Mouse (Mus musculus): ENCODE measurements around the gene Cmip.

Gene Cmip

DNA sequence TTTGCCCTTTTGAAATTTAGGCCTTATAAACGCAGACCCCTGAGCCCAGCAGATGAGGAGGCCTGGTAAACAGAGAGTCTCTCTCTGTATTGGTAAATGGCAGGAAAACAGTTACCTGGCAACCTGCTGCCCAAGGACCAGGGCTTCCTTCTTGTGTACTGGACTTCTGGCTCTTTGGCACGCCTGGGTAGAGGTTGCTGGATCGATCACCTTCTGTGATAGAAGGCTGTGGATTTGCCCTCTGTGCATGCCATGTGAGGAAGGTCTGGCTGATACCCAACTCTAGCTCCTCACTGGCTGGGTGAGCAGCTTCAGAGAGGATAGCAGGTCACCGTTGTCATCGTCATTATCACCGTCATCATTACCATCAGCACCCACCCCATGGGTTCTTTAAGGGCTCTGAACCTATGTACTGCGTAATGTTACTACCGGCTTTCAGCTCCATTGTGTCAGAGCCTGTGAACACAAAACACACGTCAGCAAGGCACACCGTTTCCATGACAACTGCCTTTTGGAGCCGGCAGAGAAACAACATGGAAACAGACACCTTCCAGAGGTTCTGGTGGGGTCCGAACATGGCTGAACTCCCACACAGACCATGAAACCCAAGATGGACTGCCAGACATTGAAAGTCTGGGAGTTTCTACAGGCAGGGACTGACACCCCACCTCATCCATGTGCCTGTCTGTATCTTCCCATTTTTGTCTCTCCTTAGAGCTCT is 98.4 kb downstream of the Cmip start:
- no peak for DNase-seq

DNA sequence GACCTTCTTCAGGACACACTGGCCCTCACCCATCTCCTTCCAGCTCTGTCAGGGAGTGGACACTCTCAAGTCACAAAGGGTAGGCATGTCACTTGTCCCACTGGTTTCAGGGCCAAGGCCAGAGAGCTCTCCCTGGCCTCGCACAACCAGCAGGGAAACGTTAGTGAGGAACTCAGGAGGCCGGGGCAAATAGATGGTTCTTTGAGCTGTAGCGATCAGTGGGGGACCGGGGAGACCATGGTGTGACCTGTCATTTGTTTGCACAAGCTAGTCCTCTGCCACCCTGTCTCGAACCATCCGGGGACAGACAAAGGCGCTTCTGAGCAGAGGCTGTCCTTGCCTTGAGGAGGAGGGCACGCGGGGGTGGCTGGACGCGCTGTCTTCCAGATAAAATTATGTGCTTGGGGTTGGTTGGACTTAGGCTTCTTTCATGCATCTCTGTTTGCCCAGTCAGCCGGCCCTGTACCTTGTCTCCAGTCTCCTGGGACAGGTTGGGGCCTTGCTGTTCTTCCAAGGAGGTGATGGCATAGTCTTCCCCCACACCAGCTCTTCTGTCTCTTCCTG is 99.3 kb downstream of the Cmip start:
- DNase-seq: no peak

DNA sequence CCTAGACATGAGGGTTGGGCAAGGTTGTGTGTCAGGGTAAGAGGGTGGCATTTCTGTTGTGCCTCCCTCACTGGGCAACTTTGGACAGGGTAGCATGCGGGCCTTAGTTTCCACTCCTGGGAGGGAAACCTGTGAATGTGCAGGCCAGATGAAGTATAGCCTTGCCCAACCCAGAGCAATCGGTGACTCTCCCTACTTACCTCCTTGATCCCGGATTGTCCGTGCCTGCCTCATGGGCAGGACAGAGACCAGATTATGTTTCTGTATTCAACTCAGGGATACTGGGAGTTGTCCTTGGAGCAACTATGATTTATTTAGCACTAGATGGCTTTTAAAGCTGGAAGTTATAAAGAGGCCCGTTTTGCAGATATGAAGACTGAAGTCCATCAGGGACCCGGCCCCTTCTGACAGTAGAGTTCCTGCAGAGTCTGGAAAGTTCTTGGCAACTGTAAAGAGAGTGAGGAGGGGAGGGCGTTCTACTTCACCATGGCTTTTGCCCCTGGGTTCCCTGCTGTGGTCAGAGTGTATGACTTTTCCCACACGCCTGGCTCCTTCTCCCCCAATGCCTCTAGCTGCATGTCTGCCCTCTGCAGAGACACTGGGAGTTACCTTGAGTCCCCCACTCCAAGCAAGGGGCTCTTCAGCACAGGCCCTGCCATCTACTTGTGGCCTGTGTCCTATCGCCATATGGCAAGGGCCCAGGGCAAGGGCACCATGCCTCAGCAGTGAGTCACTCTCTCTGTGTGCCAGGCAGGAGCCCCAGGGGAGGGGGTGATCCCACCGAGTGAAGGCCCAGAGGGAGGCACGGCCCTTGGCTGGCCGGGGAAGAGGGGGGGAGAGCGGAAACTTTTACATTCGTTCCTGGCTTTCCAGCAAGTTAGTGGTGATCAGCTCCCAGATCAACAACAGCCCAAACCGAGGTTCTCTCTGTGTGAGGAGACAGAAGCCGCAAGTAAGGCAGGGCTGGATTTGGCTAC is 100.9 kb downstream of the Cmip start:
- no peak for DNase-seq

DNA sequence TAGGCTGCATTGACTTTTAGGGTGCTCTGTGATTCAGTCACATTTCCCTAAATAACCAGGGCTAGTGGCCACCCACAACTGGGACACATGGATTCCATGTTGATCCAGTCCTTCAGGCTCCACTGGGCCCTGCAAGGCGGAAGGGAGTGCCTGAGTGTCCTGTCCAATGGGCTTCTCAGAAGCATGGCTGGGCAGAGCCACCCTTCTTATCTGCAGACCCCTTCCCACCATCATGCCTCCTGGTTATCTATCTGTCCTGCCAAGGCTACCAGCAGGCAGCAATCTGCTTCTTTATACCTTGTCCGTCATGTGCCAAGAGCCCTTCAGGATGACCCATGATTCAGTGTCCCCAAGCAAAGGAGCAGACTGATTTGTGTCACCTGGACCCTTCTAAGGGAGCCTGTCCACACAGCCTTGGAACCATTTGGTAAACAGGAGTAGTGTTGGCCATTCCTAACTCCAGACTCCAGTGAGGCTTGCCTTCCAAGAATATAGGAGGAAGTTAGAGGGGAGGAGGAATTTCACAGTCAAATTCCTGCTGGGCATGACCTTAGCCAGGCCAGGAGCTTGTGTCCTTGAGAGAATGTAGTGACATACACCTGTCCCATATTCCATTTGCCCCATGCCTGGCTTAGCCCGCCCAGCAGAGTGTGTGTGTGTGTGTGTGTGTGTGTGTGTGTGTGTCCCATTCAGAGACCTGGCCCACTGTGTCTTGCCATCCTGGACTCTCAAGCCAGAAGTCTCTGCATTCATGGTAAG is 103.5 kb downstream of the Cmip start:
- no peak for DNase-seq

DNA sequence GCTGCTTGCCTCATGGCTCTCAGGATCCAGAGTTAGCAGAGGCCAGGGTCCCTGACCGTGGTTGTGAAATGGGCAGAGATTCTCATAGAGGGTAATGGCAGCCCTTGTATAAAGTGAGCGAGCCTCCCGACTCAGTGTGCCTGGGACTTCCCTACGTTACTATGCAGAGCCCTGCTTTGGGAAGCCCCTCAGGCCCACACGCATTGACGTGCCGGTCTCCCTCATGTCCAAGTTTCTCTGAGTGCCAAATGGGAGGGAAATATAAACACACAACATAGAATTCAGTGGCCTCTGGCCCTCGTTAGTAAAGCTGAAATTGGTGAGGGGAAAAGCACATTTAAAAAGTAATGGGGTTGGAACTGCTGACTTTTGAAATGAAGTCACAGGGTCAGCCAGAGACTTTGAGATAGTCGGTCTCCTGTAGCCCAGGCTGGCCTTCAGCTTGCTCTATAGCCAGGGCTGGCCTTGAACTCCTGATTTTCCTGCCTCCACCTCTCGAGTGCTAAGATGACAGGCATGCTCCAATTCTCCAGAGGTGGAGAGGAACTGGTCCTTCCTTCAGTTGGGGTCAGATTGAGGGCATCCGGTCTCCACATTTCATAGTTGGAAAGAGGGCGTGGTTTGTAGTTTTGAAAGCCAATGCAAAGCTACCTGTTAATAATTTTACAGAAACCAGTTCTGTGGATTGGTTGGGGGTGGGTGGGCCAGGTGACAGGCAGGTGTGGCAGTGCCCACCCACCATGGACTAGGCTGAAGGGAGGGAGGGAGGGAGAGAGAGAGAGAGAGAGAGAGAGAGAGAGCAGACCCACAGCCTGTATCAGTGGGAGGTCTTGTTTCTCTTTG is 105.0 kb downstream of the Cmip start:
- no peak for DNase-seq

DNA sequence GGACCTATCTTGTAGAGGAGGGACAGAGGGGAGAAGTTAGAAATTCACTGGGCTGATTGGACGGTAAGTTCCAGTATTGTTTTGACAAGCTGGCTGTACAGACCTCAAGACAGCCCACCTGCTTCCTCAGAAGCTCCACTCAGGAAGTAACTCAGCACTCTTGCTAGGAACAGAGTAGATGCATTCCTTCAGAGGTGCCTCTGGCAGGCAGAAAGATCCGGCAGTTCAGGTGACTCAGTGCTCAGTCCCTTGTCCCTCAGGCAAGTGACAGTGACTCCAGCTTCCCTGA is 105.5 kb downstream of the Cmip start:
- DNase-seq: no peak

DNA sequence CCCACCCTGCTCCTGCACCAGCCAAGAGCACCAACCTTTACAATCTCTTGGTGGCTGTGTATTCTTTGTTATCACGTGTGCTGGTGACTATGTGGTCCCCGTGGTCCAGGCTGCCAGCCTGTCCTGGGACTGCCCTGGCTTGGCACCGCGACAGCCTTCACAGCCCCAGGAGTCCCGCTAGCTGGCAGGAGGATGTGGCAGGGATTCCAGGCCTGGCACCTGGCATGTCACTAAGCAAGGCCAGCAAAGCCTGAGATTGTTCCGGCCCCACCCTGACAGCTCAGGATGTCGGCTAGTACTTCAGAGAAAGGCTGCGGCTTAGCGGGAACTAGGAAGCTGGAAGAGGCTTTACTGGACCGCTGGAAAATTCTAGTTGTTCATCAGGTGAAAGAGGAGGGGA is 106.4 kb downstream of the Cmip start:
- DNase-seq: peak; percentile 51

DNA sequence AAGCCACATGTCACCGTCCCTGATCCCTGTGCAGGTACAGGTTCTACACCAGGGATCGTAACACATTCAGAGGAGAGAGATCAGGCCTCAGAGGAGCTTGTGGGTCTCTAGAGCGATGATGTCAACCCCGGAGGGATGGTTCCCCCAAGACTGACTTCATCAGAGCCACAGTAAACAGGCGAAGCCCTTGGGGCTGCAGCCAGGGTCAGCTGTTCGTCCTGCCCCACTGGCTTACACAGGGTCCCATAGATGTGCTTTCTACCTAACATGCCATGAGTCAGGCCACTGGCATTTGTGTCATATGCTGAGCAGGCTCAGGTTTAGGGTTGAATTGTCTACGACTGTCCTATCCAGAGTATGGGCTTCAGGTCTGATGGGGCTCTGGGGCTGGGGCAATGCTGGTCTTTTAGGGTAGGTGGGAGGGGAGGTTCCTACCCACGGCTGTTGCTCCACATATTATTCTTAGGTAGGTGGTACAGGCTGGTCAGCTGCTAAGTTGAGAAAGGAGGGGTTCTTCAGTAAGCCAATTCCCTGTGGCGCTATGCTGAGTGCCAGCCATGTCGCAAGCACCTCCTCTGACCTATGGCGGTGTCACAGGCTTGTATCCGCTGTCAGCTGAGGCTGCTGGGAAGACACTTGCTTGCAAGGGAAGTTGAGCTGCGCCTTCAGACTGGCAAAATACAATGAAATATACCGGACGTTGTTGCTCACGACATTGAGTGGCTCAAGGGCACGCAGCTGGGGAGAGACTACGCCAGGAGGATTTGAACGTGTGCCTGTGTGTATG is 107.7 kb downstream of the Cmip start:
- DNase-seq: peak; percentile 64

DNA sequence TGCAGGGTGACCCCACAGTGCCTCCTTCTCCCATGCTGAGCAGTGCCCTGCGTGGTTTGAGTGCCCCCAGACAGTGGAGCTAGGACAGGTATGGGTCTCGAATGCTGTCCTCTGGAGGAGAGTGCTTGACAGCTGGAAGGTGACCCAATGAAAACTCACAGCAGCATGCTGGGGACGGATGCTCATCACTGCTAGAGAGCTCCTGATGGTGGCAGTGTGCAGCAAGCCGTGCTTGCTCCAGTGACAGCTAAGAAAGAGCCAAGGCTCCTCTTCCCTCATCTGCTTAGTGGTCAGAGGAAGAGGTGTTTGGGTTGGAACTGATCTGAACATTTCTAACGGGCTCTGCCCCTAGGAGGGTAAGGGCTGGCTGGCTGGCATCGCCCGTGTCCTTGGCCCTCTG is 109.6 kb downstream of the Cmip start:
- DNase-seq: peak; percentile 59

DNA sequence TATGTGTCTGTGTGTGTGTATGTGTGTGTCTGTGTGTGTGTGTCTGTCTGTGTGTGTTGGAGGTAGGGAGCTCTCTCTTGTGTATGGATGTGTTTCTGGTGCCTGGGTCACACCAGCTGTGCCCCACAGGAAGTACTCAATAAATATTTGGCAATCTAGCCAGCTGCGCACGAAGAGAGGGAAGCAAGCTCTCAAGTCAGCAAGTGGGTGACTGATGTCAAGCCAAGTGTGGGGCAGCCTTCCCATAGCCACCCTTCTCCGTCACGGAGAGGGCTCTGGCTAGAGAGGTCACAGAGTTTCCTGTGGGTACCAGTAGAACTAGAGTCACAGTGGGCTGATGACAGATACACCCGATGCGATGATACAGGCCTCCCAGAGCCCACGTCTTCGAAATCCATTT is 110.6 kb downstream of the Cmip start:
- peak; percentile 81 for DNase-seq

DNA sequence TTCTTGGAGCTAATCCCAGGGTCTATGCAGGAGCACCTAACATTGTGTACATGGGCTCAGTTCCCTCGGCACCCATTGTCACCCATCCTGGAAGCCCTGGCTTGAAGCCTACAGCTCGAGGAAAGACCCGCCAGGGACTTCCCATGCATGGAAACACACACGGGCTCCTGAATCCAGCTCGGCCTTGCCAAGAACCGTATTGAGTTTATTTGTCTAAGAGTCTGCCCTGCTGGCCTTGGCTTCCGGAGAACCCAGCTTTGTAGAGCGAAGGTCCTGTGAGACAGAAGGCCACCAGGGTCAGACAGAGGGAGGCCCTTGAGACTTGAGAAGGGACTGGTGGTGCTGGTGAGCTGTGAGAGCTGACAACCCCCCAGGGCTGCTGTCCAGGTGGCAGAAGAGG is 111.9 kb downstream of the Cmip start:
- peak; percentile 82 for DNase-seq

DNA sequence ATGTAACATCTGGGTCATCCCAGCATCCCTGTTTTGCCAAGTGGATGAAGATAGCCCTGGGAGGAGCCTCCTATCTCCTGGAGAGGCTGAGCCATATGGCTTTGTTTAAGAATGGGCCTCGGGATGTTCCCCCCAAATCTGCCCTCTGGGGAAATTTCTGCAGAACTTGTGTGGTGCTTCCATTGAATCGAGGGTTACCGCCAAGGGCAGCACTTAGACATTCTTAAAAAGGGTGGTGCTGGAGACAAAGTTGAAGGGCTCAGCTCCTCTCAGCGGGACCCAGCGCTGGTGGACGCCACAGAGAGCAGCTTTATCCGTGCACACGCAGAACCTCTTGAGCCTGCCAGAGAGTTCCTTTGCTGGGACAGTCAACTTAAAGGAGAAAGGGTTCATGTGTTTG is 113.1 kb downstream of the Cmip start:
- DNase-seq: no peak

DNA sequence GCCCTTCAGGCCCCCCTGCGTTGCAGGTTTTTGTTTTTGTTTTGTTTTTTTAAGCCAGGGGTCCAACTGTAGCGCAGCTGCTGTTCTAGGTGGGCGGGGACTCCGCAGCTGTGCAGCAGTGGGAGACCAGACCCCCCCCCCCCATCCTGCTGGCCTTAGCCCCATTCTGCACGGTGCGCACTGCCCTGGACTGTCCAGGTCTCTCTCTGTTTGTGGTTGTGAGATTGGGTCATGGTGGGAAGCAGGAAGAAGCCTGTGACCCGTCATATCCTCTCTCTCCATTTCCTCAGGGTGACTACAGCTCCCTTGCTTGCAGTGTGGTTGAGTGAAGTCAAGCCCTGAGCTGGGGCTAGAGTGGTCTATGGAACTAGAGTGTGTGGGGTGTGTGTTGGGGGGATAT is 114.3 kb downstream of the Cmip start:
- no peak for DNase-seq

DNA sequence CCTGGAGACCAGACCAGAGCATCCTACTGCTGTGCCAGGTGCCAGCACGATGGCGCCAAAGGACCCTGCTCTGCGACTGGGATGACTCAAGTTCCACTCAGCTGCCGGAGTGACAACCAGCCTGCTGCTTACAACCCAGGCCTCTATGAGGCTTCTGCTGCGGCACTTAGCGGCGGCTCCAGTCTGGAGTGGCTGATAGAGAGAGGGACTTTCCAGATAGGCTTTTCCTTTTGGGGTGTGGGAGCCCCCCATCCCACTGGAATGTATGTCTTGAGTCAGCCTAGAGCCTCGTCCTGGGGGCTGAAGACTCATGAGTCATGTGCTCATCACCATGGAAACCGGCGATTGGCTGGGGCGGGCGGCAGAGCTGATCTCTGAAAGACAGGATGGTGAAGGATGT is 115.2 kb downstream of the Cmip start:
- DNase-seq: no peak

DNA sequence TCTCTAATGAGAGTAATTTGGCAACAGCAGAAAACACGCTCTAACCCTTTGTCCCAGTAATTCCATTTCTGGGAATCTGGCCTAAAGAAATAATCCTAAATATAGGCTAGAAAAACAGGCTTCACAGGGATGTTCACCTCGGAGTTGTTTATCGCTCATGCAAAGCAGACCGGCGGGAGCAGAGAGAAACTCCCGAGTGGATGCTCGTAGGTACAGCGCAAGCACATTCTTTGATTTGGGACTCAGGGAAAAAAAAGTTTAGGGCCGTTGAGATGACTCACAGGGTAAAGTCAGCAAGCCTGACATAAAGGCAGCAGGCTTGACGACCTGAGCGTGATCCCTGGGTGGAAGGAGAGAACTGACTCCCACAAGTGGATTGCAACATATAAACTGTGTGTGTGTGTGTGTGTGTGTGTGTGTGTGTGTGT is 116.2 kb downstream of the Cmip start:
- no peak for DNase-seq

DNA sequence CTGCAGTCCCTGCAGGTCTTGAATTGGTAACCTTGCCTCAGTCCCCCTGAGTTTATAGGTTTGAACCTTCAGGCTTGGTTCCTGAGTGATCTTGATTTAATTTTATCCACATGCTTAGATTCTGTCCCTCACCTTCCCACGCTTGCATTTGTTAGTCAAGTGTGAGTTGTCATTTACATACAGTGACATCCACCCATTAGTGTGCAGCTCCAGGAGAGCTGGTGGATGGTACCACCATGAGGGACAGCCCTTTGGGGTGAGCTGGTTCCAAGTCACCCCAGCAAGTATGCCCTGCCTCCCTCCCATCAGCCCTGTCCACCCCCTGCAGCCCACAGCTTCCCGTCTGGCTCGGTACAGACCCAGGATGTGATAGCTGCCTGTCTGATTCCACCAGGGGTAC is 117.2 kb downstream of the Cmip start:
- DNase-seq: no peak

DNA sequence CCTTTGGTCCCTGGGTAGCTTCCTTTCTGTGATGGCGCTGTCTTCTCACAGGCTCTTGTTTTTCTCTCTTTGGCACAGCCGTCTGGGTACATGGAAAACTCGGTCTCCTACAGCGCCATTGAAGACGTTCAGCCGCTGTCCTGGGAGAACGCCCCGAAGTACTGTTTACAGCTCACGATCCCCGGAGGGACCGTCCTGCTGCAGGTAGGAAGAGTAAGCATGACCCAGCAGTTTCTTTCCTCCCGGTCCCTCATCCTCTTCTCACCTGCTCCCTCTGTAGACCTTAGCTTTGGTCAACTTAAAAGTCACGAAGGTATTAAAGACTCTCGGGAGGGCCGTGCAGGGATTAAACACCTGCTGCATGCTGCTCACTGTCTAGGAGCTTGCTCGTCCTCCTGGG is 120.1 kb downstream of the Cmip start:
- no peak for DNase-seq

DNA sequence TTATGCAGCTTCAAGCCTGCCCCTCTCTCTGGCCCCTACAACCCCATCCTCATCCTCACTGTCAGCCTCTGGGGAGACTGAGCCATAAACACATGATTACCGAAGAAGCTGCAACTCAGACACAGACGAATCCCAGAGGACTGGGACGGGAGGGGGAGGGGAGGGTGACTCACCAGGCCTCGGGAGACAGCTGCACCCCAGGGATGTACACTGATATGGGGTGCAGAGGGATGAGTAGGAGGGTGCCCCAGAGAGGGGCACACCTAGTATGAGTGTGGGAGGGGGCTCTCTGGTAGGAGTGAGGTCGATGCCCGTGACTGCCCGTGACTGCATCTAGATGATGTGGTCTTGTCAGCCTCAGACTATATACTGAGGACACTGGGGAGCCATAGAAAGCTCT is 121.8 kb downstream of the Cmip start:
- DNase-seq: no peak

DNA sequence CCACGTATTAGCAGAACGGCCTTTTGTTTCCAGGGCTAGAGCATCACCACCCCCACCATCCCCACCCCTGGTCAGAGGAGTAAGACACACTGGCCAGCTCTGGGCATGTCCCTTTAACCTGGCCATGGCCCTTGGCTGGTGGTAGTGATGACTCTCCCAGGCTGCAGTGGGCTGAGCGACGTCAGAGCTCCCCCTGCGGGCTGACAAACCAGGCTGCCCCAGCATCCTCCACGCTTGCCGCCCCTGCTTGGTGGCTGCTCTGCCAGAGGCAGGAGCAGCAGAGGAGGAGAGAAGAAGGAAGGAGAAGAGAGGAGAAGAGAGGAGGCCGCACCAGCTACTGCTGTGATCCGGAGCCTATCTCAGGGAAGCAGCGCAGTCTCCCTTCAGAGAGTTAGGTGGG is 122.3 kb downstream of the Cmip start:
- peak; percentile 79 for DNase-seq

DNA sequence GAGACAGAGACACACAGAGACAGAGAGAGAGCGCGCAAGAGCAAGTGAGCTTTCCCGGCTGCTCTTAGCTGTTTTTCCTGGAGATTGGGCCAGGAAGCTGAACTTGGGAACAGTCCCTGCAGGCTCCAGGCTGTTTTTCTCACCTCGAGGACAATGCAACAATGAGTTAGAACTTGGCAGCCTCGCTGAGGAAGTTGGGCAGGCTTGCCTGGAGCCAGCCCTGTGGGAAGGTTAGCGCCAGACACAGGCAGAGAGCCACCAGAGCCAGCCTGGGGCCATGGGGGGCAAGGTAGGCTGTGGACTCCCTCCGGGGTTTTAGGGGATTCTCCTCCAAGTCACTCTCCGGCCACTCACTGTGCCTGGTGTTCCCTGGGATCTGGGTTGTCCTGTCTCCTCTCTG is 123.9 kb downstream of the Cmip start:
- DNase-seq: peak; percentile 89

DNA sequence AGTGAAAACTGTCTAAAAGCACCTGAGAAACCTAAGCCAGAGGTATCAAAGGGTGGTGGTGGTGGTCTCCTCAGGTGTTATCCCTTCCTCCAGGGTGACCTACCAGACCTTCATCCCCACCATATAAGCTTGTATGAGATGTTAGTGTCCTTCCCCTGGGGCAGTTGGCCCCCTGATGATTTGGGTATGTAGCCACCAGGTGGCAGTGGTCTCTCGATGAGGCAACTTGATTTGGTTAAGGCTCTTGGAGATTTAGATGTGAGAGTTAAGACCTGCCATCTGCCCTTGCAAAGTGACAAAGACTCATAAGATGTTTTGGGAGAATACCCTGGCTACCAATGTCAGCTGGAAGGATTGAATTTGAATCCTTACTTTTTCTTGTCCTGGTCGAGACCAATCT is 129.3 kb downstream of the Cmip start:
- peak; percentile 65 for DNase-seq

DNA sequence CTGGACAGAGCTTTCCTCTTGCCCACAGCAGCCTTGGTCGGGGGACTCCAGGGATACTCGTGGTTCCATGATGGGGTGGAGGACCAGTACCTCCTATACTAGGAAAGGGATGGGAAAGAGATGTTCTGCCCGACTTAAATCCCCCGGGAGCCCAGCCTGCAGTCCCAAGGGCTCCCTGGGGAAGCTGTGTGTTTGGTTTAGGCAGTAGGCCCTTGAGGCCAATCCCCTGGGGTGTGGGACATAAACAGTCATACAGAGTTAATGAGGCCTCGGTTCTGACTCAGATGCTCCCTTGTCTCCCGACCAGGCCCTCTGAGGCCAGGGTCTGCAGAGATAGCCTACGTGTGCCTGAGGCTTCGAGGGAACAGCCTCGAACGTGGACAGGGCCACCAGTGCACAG is 130.8 kb downstream of the Cmip start:
- DNase-seq: peak; percentile 62
